Mouse (Mus musculus): ENCODE measurements around the gene Slc5a2.
A peak's percentile ranks its signal among the peaks of the same experiment; 100 is the strongest.

The Slc5a2 gene

GRCm38 (mm10) chr7:128251946-128252345 is 13.5 kb upstream of the Slc5a2 start:
- ATAC-seq (ENCODE audit: low TSS enrichment): no peak

GRCm38 (mm10) chr7:128252609-128253008 is 12.8 kb upstream of the Slc5a2 start:
- ATAC-seq (ENCODE audit: low TSS enrichment): peak; percentile 83

GRCm38 (mm10) chr7:128254978-128255377 is 10.5 kb upstream of the Slc5a2 start:
- ATAC-seq (ENCODE audit: low TSS enrichment): no peak

GRCm38 (mm10) chr7:128255757-128256156 is 9.7 kb upstream of the Slc5a2 start:
- no peak for ATAC-seq (ENCODE audit: low TSS enrichment)

GRCm38 (mm10) chr7:128256783-128257334 is 8.6 kb upstream of the Slc5a2 start:
- no peak for ATAC-seq (ENCODE audit: low TSS enrichment)

- no peak for ATAC-seq (ENCODE audit: low TSS enrichment)
Measured at GRCm38 (mm10) chr7:128266056-128266455, 599 bp downstream of the Slc5a2 start.

- ATAC-seq (ENCODE audit: low TSS enrichment): no peak
Measured at GRCm38 (mm10) chr7:128267391-128267790, 1.9 kb downstream of the Slc5a2 start.

- ATAC-seq (ENCODE audit: low TSS enrichment): no peak
Measured at GRCm38 (mm10) chr7:128267813-128268212, 2.4 kb downstream of the Slc5a2 start.

GRCm38 (mm10) chr7:128270431-128270850 is 5.0 kb downstream of the Slc5a2 start:
- ATAC-seq (ENCODE audit: low TSS enrichment): no peak

GRCm38 (mm10) chr7:128271496-128271895 is 6.0 kb downstream of the Slc5a2 start:
- ATAC-seq (ENCODE audit: low TSS enrichment): no peak

- no peak for ATAC-seq (ENCODE audit: low TSS enrichment)
Measured at GRCm38 (mm10) chr7:128276051-128276450, 10.6 kb downstream of the Slc5a2 start.

GRCm38 (mm10) chr7:128279750-128280149 is 14.3 kb downstream of the Slc5a2 start:
- ATAC-seq (ENCODE audit: low TSS enrichment): no peak

GRCm38 (mm10) chr7:128281765-128282164 is 16.3 kb downstream of the Slc5a2 start:
- ATAC-seq (ENCODE audit: low TSS enrichment): no peak

- ATAC-seq (ENCODE audit: low TSS enrichment): no peak
Measured at GRCm38 (mm10) chr7:128282532-128283244, 17.2 kb downstream of the Slc5a2 start.

- ATAC-seq (ENCODE audit: low TSS enrichment): no peak
Measured at GRCm38 (mm10) chr7:128284047-128284446, 18.6 kb downstream of the Slc5a2 start.

GRCm38 (mm10) chr7:128285060-128285459 is 19.6 kb downstream of the Slc5a2 start:
- no peak for ATAC-seq (ENCODE audit: low TSS enrichment)

- ATAC-seq (ENCODE audit: low TSS enrichment): no peak
Measured at GRCm38 (mm10) chr7:128288923-128289544, 23.6 kb downstream of the Slc5a2 start.

GRCm38 (mm10) chr7:128294785-128295184 is 29.3 kb downstream of the Slc5a2 start:
- no peak for ATAC-seq (ENCODE audit: low TSS enrichment)

- no peak for ATAC-seq (ENCODE audit: low TSS enrichment)
Measured at GRCm38 (mm10) chr7:128296514-128296913, 31.1 kb downstream of the Slc5a2 start.

- no peak for ATAC-seq (ENCODE audit: low TSS enrichment)
Measured at GRCm38 (mm10) chr7:128297291-128297616, 31.8 kb downstream of the Slc5a2 start.

GRCm38 (mm10) chr7:128297617-128298480 is 32.4 kb downstream of the Slc5a2 start, which contains the start of gene BC017158:
Gene BC017158, minus strand, starts transcription at chr7:128298170.
- peak; percentile 80; the same call in 1 of the 2 replicates for ATAC-seq (ENCODE audit: low TSS enrichment)

Data from frontal cortex, adult (tissue).